In the genomic region with DNA sequence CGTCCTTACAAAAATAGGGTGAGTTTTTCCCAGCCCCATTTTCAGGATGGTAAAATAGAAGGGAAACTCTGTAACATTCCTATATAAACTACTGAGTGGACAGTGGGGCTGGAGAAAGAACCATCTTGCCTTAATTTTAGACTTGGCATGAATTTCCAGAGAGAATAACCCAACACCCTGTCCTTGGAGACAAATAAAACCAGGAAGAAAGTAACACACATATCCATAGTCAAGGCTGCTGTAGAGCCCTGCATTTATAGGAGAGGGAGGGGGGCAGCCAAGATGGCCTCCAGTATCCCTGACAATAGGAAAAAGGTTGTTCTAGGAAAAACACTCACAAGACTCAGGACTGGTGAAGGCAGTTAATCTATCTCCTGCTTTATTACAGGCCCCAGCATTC, we compare ENCODE assay signal across 27 mouse cellular contexts.
DNase-seq lines count a peak whose midpoint lies in the region; ATAC-seq and TF ChIP-seq lines count a peak whose summit lies in the region.
"Had no signal": no experiment of that assay in that cellular context is flagged by ENCODE, and none has a peak within 500 bp of the region (broad histone marks: within the 10 kb centered on the region; RNA-seq: fewer than 3 reads in every experiment).

No protein-coding gene starts in this region.

- no peaks in the 10 kb centered on the region for H3K9me3 ChIP-seq in limb, embryonic 13.5 days
- no peaks in the 10 kb centered on the region for H3K9me3 ChIP-seq in limb, embryonic 10.5 days (replicated peaks)
- H3K9me3 ChIP-seq in limb, embryonic 14.5 days (ENCODE audit: control insufficient read depth, low read length) = no peaks in the 10 kb centered on the region
- H3K9me3 ChIP-seq: embryonic facial prominence, embryonic 10.5 days; embryonic facial prominence, embryonic 13.5 days; forebrain, embryonic 10.5 days; forebrain, embryonic 13.5 days; G1E; hindbrain, embryonic 12.5 days; hindbrain, embryonic 15.5 days had no signal

- no peak for TF ChIP-seq POLR2A in limb, embryonic 14.5 days (IDR thresholded peaks at IDR 0.05; ENCODE audit: borderline replicate concordance, extremely low read depth, insufficient read depth, insufficient read length)

- 0 out of 2 replicates have a peak overlapping the region, but pooled peaks have one; percentile 39 for H3K27ac ChIP-seq in gastrocnemius, adult 2 months
- H3K27ac ChIP-seq in limb, embryonic 13.5 days = no peak overlapping the region
- H3K27ac ChIP-seq in limb, embryonic 10.5 days = no peak overlapping the region
- H3K27ac ChIP-seq in limb, embryonic 14.5 days (replicated peaks; ENCODE audit: low read depth, low read length) = no peak overlapping the region
- H3K27ac ChIP-seq in left cerebral cortex, adult 2 months = no peak overlapping the region
- H3K27ac ChIP-seq: embryonic facial prominence, embryonic 10.5 days; embryonic facial prominence, embryonic 13.5 days; forebrain, embryonic 10.5 days; forebrain, embryonic 13.5 days; heart, adult 2 months; hindbrain, embryonic 12.5 days; hindbrain, embryonic 15.5 days had no signal

- 45% methylated on average over 1 of the region's 1 CpGs for WGBS in limb, embryonic 13.5 days
- 93% methylated on average over 1 of the region's 1 CpGs for WGBS in limb, embryonic 10.5 days
- WGBS in limb, embryonic 14.5 days = 53% methylated on average over 1 of the region's 1 CpGs

- no peak overlapping the region for H3K4me3 ChIP-seq in gastrocnemius, adult 2 months
- H3K4me3 ChIP-seq in limb, embryonic 13.5 days = no peak overlapping the region
- no peak overlapping the region for H3K4me3 ChIP-seq in limb, embryonic 10.5 days
- no peak overlapping the region for H3K4me3 ChIP-seq in limb, embryonic 14.5 days (replicated peaks; ENCODE audit: low read length)
- H3K4me3 ChIP-seq in left cerebral cortex, adult 2 months = no peak overlapping the region
- H3K4me3 ChIP-seq: embryonic facial prominence, embryonic 10.5 days; embryonic facial prominence, embryonic 13.5 days; forebrain, embryonic 10.5 days; forebrain, embryonic 13.5 days; heart, adult 2 months; hindbrain, embryonic 12.5 days; hindbrain, embryonic 15.5 days had no signal

- ATAC-seq in limb, embryonic 13.5 days (ENCODE audit: low FRiP score, low read depth) = peak; percentile 54; the same call in 1 of the 2 replicates
- ATAC-seq in limb, embryonic 14.5 days (ENCODE audit: low FRiP score, low read depth) = peak; percentile 65
- ATAC-seq: forebrain, embryonic 13.5 days; forebrain, embryonic 16.5 days had no signal

- H3K9ac ChIP-seq in limb, embryonic 13.5 days = no peak overlapping the region
- H3K9ac ChIP-seq in limb, embryonic 14.5 days (ENCODE audit: low read depth, low read length, severe bottlenecking) = no peak overlapping the region
- H3K9ac ChIP-seq: embryonic facial prominence, embryonic 13.5 days; forebrain, embryonic 13.5 days; hindbrain, embryonic 12.5 days; hindbrain, embryonic 15.5 days had no signal

- intact Hi-C loops in gastrocnemius, adult 2 months (cut with DNase I) = no loop called here
- intact Hi-C loops in gastrocnemius, postnatal 14 days (cut with DNase I; ENCODE audit: low total_unique reads) = no loop called here
- intact Hi-C loops in left cerebral cortex, adult 2 months (cut with DNase I) = no loop called here
- intact Hi-C loops in left cerebral cortex, postnatal 25 days (cut with DNase I) = no loop called here

- DNase-seq in gastrocnemius, adult 2 months = no peak
- DNase-seq in gastrocnemius, postnatal 14 days = no peak
- DNase-seq in limb, embryonic 10.5 days (ENCODE audit: low spot score) = no peak
- peak; percentile 57 for DNase-seq in limb, embryonic 14.5 days (ENCODE audit: low spot score)
- no peak for DNase-seq in left cerebral cortex, adult 2 months (ENCODE audit: extremely low spot score in 1 of 2, low spot score in 2 of 2)
- no peak for DNase-seq in left cerebral cortex, postnatal 25 days (ENCODE audit: low spot score in 2 of 2)
- DNase-seq: adrenal gland, adult 2 months; adrenal gland, postnatal 14 days; B cell, adult 2 months; cerebellum, adult 11-12 months; cerebellum, adult 8-10 months; cerebellum, postnatal 10 days; cerebellum, postnatal 36 days; embryo, embryonic 11 days; gastrocnemius, postnatal 25 days; heart, adult 2 months had no signal

- no peaks in the 10 kb centered on the region for H3K36me3 ChIP-seq in limb, embryonic 13.5 days
- no peaks in the 10 kb centered on the region for H3K36me3 ChIP-seq in limb, embryonic 10.5 days
- no peaks in the 10 kb centered on the region for H3K36me3 ChIP-seq in limb, embryonic 14.5 days (ENCODE audit: control insufficient read depth, insufficient read depth, low read length)
- H3K36me3 ChIP-seq: embryonic facial prominence, embryonic 10.5 days; embryonic facial prominence, embryonic 13.5 days; forebrain, embryonic 10.5 days; hindbrain, embryonic 12.5 days; hindbrain, embryonic 15.5 days had no signal

- peaks cover 9% of the 10 kb centered on the region for H3K4me1 ChIP-seq in limb, embryonic 13.5 days
- H3K4me1 ChIP-seq in limb, embryonic 10.5 days = peaks cover 8% of the 10 kb centered on the region
- H3K4me1 ChIP-seq in limb, embryonic 14.5 days (ENCODE audit: control insufficient read depth, insufficient read depth, low read length) = peaks cover 9% of the 10 kb centered on the region

- no peak overlapping the region for H3K4me2 ChIP-seq in limb, embryonic 13.5 days (replicated peaks)
- no peak overlapping the region for H3K4me2 ChIP-seq in limb, embryonic 14.5 days (replicated peaks; ENCODE audit: low read depth, low read length, severe bottlenecking)
- H3K4me2 ChIP-seq: embryonic facial prominence, embryonic 13.5 days; forebrain, embryonic 13.5 days; heart, embryonic 11.5 days; hindbrain, embryonic 12.5 days; hindbrain, embryonic 15.5 days had no signal

- TF ChIP-seq CTCF in gastrocnemius, adult 2 months (IDR thresholded peaks at IDR 0.05) = no peak
- TF ChIP-seq CTCF in left cerebral cortex, adult 2 months (IDR thresholded peaks at IDR 0.05) = no peak

- H3K27me3 ChIP-seq in limb, embryonic 13.5 days = no peaks in the 10 kb centered on the region
- no peaks in the 10 kb centered on the region for H3K27me3 ChIP-seq in limb, embryonic 10.5 days (ENCODE audit: low read depth, poor library complexity, severe bottlenecking)
- H3K27me3 ChIP-seq in limb, embryonic 14.5 days (ENCODE audit: control insufficient read depth, insufficient read depth, low read length) = no peaks in the 10 kb centered on the region
- H3K27me3 ChIP-seq: CH12.LX; embryonic facial prominence, embryonic 13.5 days; forebrain, embryonic 13.5 days; hindbrain, embryonic 12.5 days; hindbrain, embryonic 15.5 days had no signal
